In genomic region chrX:97376321-97377064, GRCm38 (mm10) we compare ENCODE assay signal across 8 mouse cellular contexts. TPM values are rescaled to one million over a fixed set of nuclear protein-coding genes. Genes with fewer than 3 reads are reported as not detected.
DNase-seq lines count a peak whose midpoint lies in the region; ATAC-seq and TF ChIP-seq lines count a peak whose summit lies in the region.

No protein-coding gene starts in this region.

- WGBS in forebrain, postnatal 0 days, result 34% methylated on average over 15 of the region's 15 CpGs
- 24% methylated on average over 15 of the region's 15 CpGs for WGBS in limb, embryonic 11.5 days
- 23% methylated on average over 15 of the region's 15 CpGs for WGBS in midbrain, embryonic 15.5 days

- H3K4me3 ChIP-seq in E14TG2a.4 (replicated peaks; ENCODE audit: low read length), result peak overlapping the region; percentile 80
- H3K4me3 ChIP-seq in forebrain, postnatal 0 days (ENCODE audit: low read depth, low read length), result 0 out of 2 replicates have a peak overlapping the region, but pooled peaks have one; percentile 3
- H3K4me3 ChIP-seq in limb, embryonic 11.5 days (ENCODE audit: low read depth, low read length), result no peak overlapping the region
- peak overlapping the region; percentile 21; the same call in 1 of the 2 replicates for H3K4me3 ChIP-seq in midbrain, embryonic 15.5 days

- H3K27me3 ChIP-seq in E14TG2a.4 (ENCODE audit: insufficient read depth, low read length), result no peaks in the 10 kb centered on the region
- no peaks in the 10 kb centered on the region for H3K27me3 ChIP-seq in forebrain, postnatal 0 days (ENCODE audit: insufficient read depth, low read length)
- H3K27me3 ChIP-seq in limb, embryonic 11.5 days (ENCODE audit: control insufficient read depth, insufficient read depth, low read length), result no peaks in the 10 kb centered on the region
- no peaks in the 10 kb centered on the region for H3K27me3 ChIP-seq in midbrain, embryonic 15.5 days (replicated peaks)

- H3K27ac ChIP-seq in forebrain, postnatal 0 days (ENCODE audit: low read depth, low read length), result no peak overlapping the region
- no peak overlapping the region for H3K27ac ChIP-seq in limb, embryonic 11.5 days (replicated peaks; ENCODE audit: low read depth, low read length)
- no peak overlapping the region for H3K27ac ChIP-seq in midbrain, embryonic 15.5 days

- ATAC-seq in forebrain, postnatal 0 days, result peak; percentile 89
- peak; percentile 34 to 72 for ATAC-seq in hematopoietic stem cell, adult 5-6 weeks (replicated peaks in 1 of 2; ENCODE audit: insufficient read depth in 1 of 2, low FRiP score in 2 of 2, low TSS enrichment in 1 of 2, low read depth in 1 of 2, poor library complexity in 2 of 2, severe bottlenecking in 2 of 2)
- peak; percentile 77 for ATAC-seq in limb, embryonic 11.5 days (ENCODE audit: insufficient number of reproducible peaks, low FRiP score, low TSS enrichment, low read depth)
- peak; percentile 89 for ATAC-seq in midbrain, embryonic 15.5 days (replicated peaks)
- no peak for ATAC-seq in erythroblast, adult 5-6 weeks (replicated peaks; ENCODE audit: low FRiP score, poor library complexity, severe bottlenecking)

- H3K4me1 ChIP-seq in E14TG2a.4 (replicated peaks; ENCODE audit: low read depth, low read length), result peaks cover 9% of the 10 kb centered on the region
- H3K4me1 ChIP-seq in forebrain, postnatal 0 days (ENCODE audit: insufficient read depth), result no peaks in the 10 kb centered on the region
- H3K4me1 ChIP-seq in limb, embryonic 11.5 days (ENCODE audit: control insufficient read depth, insufficient read depth, low read length), result no peaks in the 10 kb centered on the region
- H3K4me1 ChIP-seq in midbrain, embryonic 15.5 days, result peaks cover 3% of the 10 kb centered on the region; the same call in 1 of the 2 replicates

- TF ChIP-seq CTCF in E14TG2a.4 (conservative IDR thresholded peaks at IDR 0.05; ENCODE audit: low read length), result no peak
- no peak for TF ChIP-seq CTCF in forebrain, postnatal 0 days (IDR thresholded peaks at IDR 0.05; ENCODE audit: low read depth)

- H3K36me3 ChIP-seq in E14TG2a.4 (ENCODE audit: insufficient read depth, low read length), result peaks cover 1% of the 10 kb centered on the region; the same call in 1 of the 2 replicates
- H3K36me3 ChIP-seq in forebrain, postnatal 0 days (ENCODE audit: insufficient read depth), result no peaks in the 10 kb centered on the region
- no peaks in the 10 kb centered on the region for H3K36me3 ChIP-seq in limb, embryonic 11.5 days (ENCODE audit: control insufficient read depth, insufficient read depth, low read length)
- no peaks in the 10 kb centered on the region for H3K36me3 ChIP-seq in midbrain, embryonic 15.5 days (replicated peaks)

- DNase-seq in adrenal gland, adult 8-10 months, result peak; percentile 18
- peak; percentile 17 for DNase-seq in forebrain, postnatal 0 days
- DNase-seq in limb, embryonic 11.5 days (ENCODE audit: low spot score), result peak; percentile 45
- DNase-seq in urinary bladder, postnatal 4 days (ENCODE audit: low spot score in 2 of 2), result peak; percentile 65 to 68

- no peaks in the 10 kb centered on the region for H3K9me3 ChIP-seq in E14TG2a.4 (ENCODE audit: low read length)
- H3K9me3 ChIP-seq in forebrain, postnatal 0 days (ENCODE audit: low read length), result no peaks in the 10 kb centered on the region
- no peaks in the 10 kb centered on the region for H3K9me3 ChIP-seq in limb, embryonic 11.5 days (ENCODE audit: control insufficient read depth, low read length)
- no peaks in the 10 kb centered on the region for H3K9me3 ChIP-seq in midbrain, embryonic 15.5 days

- peak overlapping the region; percentile 27 for H3K4me2 ChIP-seq in forebrain, postnatal 0 days (ENCODE audit: low read depth)
- peak overlapping the region; percentile 19; the same call in 1 of the 2 replicates for H3K4me2 ChIP-seq in limb, embryonic 11.5 days (ENCODE audit: low read depth, severe bottlenecking)
- H3K4me2 ChIP-seq in midbrain, embryonic 15.5 days, result peak overlapping the region; percentile 41

- H3K9ac ChIP-seq in forebrain, postnatal 0 days, result no peak overlapping the region
- no peak overlapping the region for H3K9ac ChIP-seq in limb, embryonic 11.5 days (ENCODE audit: low read length)
- H3K9ac ChIP-seq in midbrain, embryonic 15.5 days, result no peak overlapping the region

RNA-seq across cellular contexts. Expression of gene Eda2r, which starts 0.5 kb away (rescaled TPM):
- 1 to 10 TPM; 2.4 to 5.3 (median 3.8) TPM for total RNA-seq in adrenal gland, adult 8-10 months (2022)
- 1.1 and 2.0 TPM in 2 replicates for total RNA-seq in forebrain, postnatal 0 days (2014; rRNA removed)
- polyA plus RNA-seq in forebrain, postnatal 0 days (2015; fragmentation: Nextera tagmentation; extraction: Ambion mirVana), result 1.0 TPM in 2 replicates
- 0.89 and 1.8 TPM in 2 replicates for total RNA-seq in hematopoietic stem cell, adult 5-6 weeks (2017)
- polyA plus RNA-seq in limb, embryonic 11.5 days (2014; fragmentation: Nextera tagmentation; extraction: Ambion mirVana), result 0.55 and 1.9 TPM in 2 replicates
- polyA plus RNA-seq in midbrain, embryonic 15.5 days (2015; fragmentation: Nextera tagmentation; extraction: Ambion mirVana), result 0.34 and 0.59 TPM in 2 replicates
- not detected in 2 replicates for total RNA-seq in erythroblast, adult 5-6 weeks (2015; ENCODE audit: low replicate concordance)
- total RNA-seq in erythroblast, adult 5-6 weeks (2017; ENCODE audit: low replicate concordance), result under 0.01 and 1.3 TPM in 2 replicates
